18 mouse cellular contexts compared by ENCODE assay signal in genomic region chr16:85000304-85000703, GRCm38 (mm10).
A peak's percentile ranks its signal among the peaks of the same experiment; 100 is the strongest.
DNase-seq lines count a peak whose midpoint lies in the region; ATAC-seq and TF ChIP-seq lines count a peak whose summit lies in the region.
"Had no signal": no experiment of that assay in that cellular context is flagged by ENCODE, and none has a peak within 500 bp of the region (broad histone marks: within the 10 kb centered on the region; RNA-seq: fewer than 3 reads in every experiment).

No protein-coding gene starts in this region.

- H3K27ac ChIP-seq in kidney, embryonic 16.5 days (ENCODE audit: low read length) = peak overlapping the region; percentile 72; the same call in 1 of the 2 replicates
- peak overlapping the region; percentile 33; the same call in 1 of the 2 replicates for H3K27ac ChIP-seq in spleen, adult 2 months (ENCODE audit: insufficient read depth, low read length)
- no peak overlapping the region for H3K27ac ChIP-seq in limb, embryonic 10.5 days
- H3K27ac ChIP-seq: embryonic facial prominence, embryonic 12.5 days; hindbrain, embryonic 15.5 days had no signal

- H3K9ac ChIP-seq in kidney, embryonic 16.5 days (replicated peaks; ENCODE audit: low read length) = no peak overlapping the region
- H3K9ac ChIP-seq: embryonic facial prominence, embryonic 12.5 days; hindbrain, embryonic 15.5 days had no signal

- DNase-seq in kidney, adult 8-10 months = no peak
- no peak for DNase-seq in spleen, adult 2 months (ENCODE audit: low read depth in 1 of 2, low spot score in 2 of 2)
- no peak for DNase-seq in spleen, postnatal 10 days (ENCODE audit: low spot score in 2 of 2)
- no peak for DNase-seq in limb, embryonic 10.5 days (ENCODE audit: low spot score)
- DNase-seq: adrenal gland, postnatal 25 days; cerebellum, postnatal 36 days; heart, postnatal 14 days; kidney, adult 11 months; right cerebral cortex, adult 18-20 months; spleen, adult 18-20 months had no signal

- H3K4me1 ChIP-seq in kidney, embryonic 16.5 days (ENCODE audit: insufficient read depth, low read length) = peaks cover 4% of the 10 kb centered on the region; the same call in 1 of the 2 replicates
- peaks cover 5% of the 10 kb centered on the region for H3K4me1 ChIP-seq in spleen, adult 2 months (ENCODE audit: control insufficient read depth, insufficient read depth, insufficient read length)
- no peaks in the 10 kb centered on the region for H3K4me1 ChIP-seq in limb, embryonic 10.5 days
- H3K4me1 ChIP-seq: embryonic facial prominence, embryonic 12.5 days; hindbrain, embryonic 15.5 days had no signal

- WGBS in kidney, embryonic 16.5 days = 49% methylated on average over 7 of the region's 7 CpGs
- 59% methylated on average over 7 of the region's 7 CpGs for WGBS in spleen, adult 2 months
- WGBS in limb, embryonic 10.5 days = 88% methylated on average over 7 of the region's 7 CpGs

- H3K4me3 ChIP-seq in kidney, embryonic 16.5 days (ENCODE audit: low read length) = no peak overlapping the region
- H3K4me3 ChIP-seq in spleen, adult 2 months (ENCODE audit: extremely low read depth, insufficient read depth, insufficient read length) = no peak overlapping the region
- H3K4me3 ChIP-seq in limb, embryonic 10.5 days = no peak overlapping the region
- H3K4me3 ChIP-seq: embryonic facial prominence, embryonic 12.5 days; hindbrain, embryonic 15.5 days; myocyte had no signal

- no peak overlapping the region for H3K4me2 ChIP-seq in kidney, embryonic 16.5 days (replicated peaks; ENCODE audit: low read depth, low read length)
- H3K4me2 ChIP-seq: embryonic facial prominence, embryonic 12.5 days; hindbrain, embryonic 15.5 days; liver, embryonic 11.5 days; midbrain, embryonic 11.5 days had no signal

- TF ChIP-seq POLR2A in spleen, adult 2 months (IDR thresholded peaks at IDR 0.05; ENCODE audit: low read depth, low read length) = no peak

- H3K27me3 ChIP-seq in kidney, embryonic 16.5 days (ENCODE audit: insufficient read depth, low read length) = no peaks in the 10 kb centered on the region
- H3K27me3 ChIP-seq in spleen, adult 2 months (ENCODE audit: control insufficient read depth, insufficient read depth, low read length) = no peaks in the 10 kb centered on the region
- H3K27me3 ChIP-seq in limb, embryonic 10.5 days (ENCODE audit: low read depth, poor library complexity, severe bottlenecking) = no peaks in the 10 kb centered on the region
- H3K27me3 ChIP-seq: embryonic facial prominence, embryonic 12.5 days; hindbrain, embryonic 15.5 days had no signal

- peak; percentile 78; the same call in 1 of the 2 replicates for ATAC-seq in kidney, embryonic 16.5 days (ENCODE audit: low FRiP score, low TSS enrichment)
- peak; percentile 88 to 89 for ATAC-seq in hematopoietic stem cell, adult 5-6 weeks (replicated peaks in 1 of 2; ENCODE audit: insufficient read depth in 1 of 2, low FRiP score in 2 of 2, low TSS enrichment in 1 of 2, low read depth in 1 of 2, poor library complexity in 2 of 2, severe bottlenecking in 2 of 2)
- ATAC-seq in cerebellum, adult (ENCODE audit: insufficient number of reproducible peaks, low FRiP score, low TSS enrichment) = no peak

- no peaks in the 10 kb centered on the region for H3K9me3 ChIP-seq in kidney, embryonic 16.5 days (ENCODE audit: low read length)
- no peaks in the 10 kb centered on the region for H3K9me3 ChIP-seq in limb, embryonic 10.5 days (replicated peaks)
- H3K9me3 ChIP-seq: embryonic facial prominence, embryonic 12.5 days; hindbrain, embryonic 15.5 days had no signal

- TF ChIP-seq CTCF in spleen, adult 2 months (IDR thresholded peaks at IDR 0.05; ENCODE audit: extremely low read depth, insufficient read depth, insufficient read length, insufficient replicate concordance) = no peak

- peaks cover 41% of the 10 kb centered on the region for H3K36me3 ChIP-seq in kidney, embryonic 16.5 days (ENCODE audit: insufficient read depth, low read length)
- H3K36me3 ChIP-seq in spleen, adult 2 months (ENCODE audit: control insufficient read depth, insufficient read depth, low read length) = no peaks in the 10 kb centered on the region
- H3K36me3 ChIP-seq in limb, embryonic 10.5 days = peaks cover 40% of the 10 kb centered on the region
